Comparison of ENCODE assay signal across 1 mouse cellular context in the genomic region with DNA sequence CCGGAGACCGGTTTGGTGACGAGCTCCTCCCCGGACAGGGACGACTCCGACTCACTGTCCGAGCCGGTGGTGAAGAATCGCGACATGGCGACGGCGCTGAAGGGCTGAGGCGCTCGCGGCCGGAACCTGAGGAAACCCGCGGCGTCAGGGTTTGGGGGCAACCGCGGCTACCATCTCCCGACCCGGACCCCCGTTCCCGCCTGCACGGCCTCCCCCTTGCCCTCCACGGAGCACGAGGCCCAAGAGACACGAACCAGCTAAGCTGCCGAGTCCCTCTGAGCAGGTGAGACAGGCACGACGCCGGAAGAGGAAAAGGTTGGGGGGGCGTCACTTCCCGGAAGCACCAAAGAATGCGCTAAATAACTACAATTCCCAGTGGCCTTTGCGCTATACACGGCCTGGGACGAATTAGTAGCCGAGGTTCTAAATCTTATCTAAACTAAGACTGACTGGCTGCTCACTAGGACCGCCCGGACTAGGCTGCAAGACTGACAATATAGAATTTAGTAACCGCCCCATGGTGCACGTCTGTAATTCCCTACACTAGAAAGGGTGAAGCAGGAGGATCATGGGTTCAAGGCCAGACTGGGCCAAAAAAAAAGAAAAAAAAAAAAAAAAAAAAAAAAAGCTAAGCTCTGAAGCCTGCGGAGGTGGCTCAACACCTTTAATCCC.
A peak's percentile ranks its signal among the peaks of the same experiment; 100 is the strongest.
TF ChIP-seq lines count a peak whose summit lies in the region.

A gene (minus strand): TSS at position 318 of the 672 bp plus-strand sequence.

TF ChIP-seq in CH12.LX, 34 proteins besides CTCF, POLR2A, EP300 and RAD21 (continued from another document):
- TF ChIP-seq MEF2A (IDR thresholded peaks at IDR 0.05; ENCODE audit: borderline replicate concordance, low read depth, low read length): no peak; the same call in 1 of the 2 replicates
- peak; percentile 99 for TF ChIP-seq HCFC1 (IDR thresholded peaks at IDR 0.05; ENCODE audit: low read depth, low read length)
- no peak for TF ChIP-seq ETS1 (conservative IDR thresholded peaks at IDR 0.05; ENCODE audit: low read depth, low read length)
- no peak for TF ChIP-seq MYC (IDR thresholded peaks at IDR 0.05; ENCODE audit: low read depth, low read length)
- TF ChIP-seq KAT2A (IDR thresholded peaks at IDR 0.05; ENCODE audit: insufficient replicate concordance, low read length): peak; percentile 96
- peak; percentile 97 for TF ChIP-seq ZNF384 (IDR thresholded peaks at IDR 0.05; ENCODE audit: low read depth, low read length)
- TF ChIP-seq UBTF (IDR thresholded peaks at IDR 0.05; ENCODE audit: low read depth, low read length): 0 out of 2 replicates have a peak, but pooled peaks have one; percentile 37
- no peak for TF ChIP-seq ZKSCAN1 (IDR thresholded peaks at IDR 0.05; ENCODE audit: borderline replicate concordance, low read depth, low read length)
- 0 out of 2 replicates have a peak, but pooled peaks have one; percentile 28 for TF ChIP-seq NRF1 (IDR thresholded peaks at IDR 0.05; ENCODE audit: low read depth, low read length)
- no peak for TF ChIP-seq JUND (conservative IDR thresholded peaks at IDR 0.05; ENCODE audit: low read depth, low read length)
- peak; percentile 82 for TF ChIP-seq TBP (conservative IDR thresholded peaks at IDR 0.05; ENCODE audit: low read depth, low read length)
- TF ChIP-seq JUN (IDR thresholded peaks at IDR 0.05; ENCODE audit: insufficient read depth, low read depth, low read length): no peak
- TF ChIP-seq GABPA (IDR thresholded peaks at IDR 0.05; ENCODE audit: insufficient replicate concordance, low read depth, low read length): peak; percentile 38; the same call in 1 of the 2 replicates
- TF ChIP-seq ZMIZ1 (IDR thresholded peaks at IDR 0.05; ENCODE audit: low read depth, low read length): peak; percentile 87
- TF ChIP-seq SMC3 (IDR thresholded peaks at IDR 0.05; ENCODE audit: low read depth, low read length): no peak
- TF ChIP-seq POLR2AphosphoS2 (IDR thresholded peaks at IDR 0.05; ENCODE audit: low read depth, low read length): peak; percentile 86; the same call in 1 of the 2 replicates
- TF ChIP-seq SIN3A (IDR thresholded peaks at IDR 0.05; ENCODE audit: low read length): peak; percentile 91
- peak; percentile 92 for TF ChIP-seq ELF1 (IDR thresholded peaks at IDR 0.05; ENCODE audit: low read depth, low read length)
- peak; percentile 65; the same call in 1 of the 2 replicates for TF ChIP-seq MXI1 (IDR thresholded peaks at IDR 0.05; ENCODE audit: low read depth, low read length)
- TF ChIP-seq PAX5 (IDR thresholded peaks at IDR 0.05; ENCODE audit: low read length): no peak
- TF ChIP-seq NELFE (IDR thresholded peaks at IDR 0.05; ENCODE audit: low read depth, low read length): peak; percentile 91
- TF ChIP-seq MAX (IDR thresholded peaks at IDR 0.05; ENCODE audit: low read length): peak; percentile 70; the same call in 1 of the 2 replicates
- 0 out of 2 replicates have a peak, but pooled peaks have one; percentile 63 for TF ChIP-seq MAZ (IDR thresholded peaks at IDR 0.05; ENCODE audit: low read depth, low read length)
- TF ChIP-seq BHLHE40 (IDR thresholded peaks at IDR 0.05; ENCODE audit: low read depth, low read length): 0 out of 2 replicates have a peak, but pooled peaks have one; percentile 29
- TF ChIP-seq TCF12 (IDR thresholded peaks at IDR 0.05; ENCODE audit: low read depth, low read length): peak; percentile 80
